Mouse (Mus musculus) cerebellum, adult 2 months (tissue): ENCODE results near the gene Tm9sf1.

ENCODE experiments used
- CTCF ChIP-seq: fragments of 200-500 bp; IDR thresholded peaks from 2 replicates; pipeline ENCODE4 v1.5.1; 2011; ENCODE audit warnings: low read depth, mild to moderate bottlenecking, control low read depth, low read length, moderate library complexity, borderline replicate concordance; ENCODE audit not compliant: insufficient read depth
- POLR2A ChIP-seq: fragments of 200-500 bp; IDR thresholded peaks from 2 replicates; pipeline ENCODE4 v1.6.1; 2011; ENCODE audit warnings: low read length, control low read depth, borderline replicate concordance; ENCODE audit not compliant: insufficient read depth

DNA sequence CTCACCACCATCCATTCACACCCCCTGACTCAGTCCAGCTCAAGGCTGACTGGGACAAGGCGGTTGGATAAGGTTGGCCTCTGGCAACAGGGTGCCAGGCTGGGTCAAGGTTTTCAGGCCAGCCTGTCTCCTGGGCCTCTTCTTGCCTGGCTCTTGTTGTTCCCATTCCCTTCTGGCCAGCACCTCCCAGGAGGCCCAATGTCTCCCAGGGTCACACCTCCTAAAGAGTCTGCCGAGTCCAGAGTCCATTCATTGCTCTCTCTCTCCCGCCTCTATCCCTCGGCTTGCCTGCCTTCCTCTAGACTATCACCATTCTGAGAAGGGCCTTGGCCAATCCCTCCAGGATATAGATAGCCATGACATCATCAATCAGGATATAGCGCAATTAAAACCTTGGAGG, 14.4 kb upstream of the Tm9sf1 start:
- TF ChIP-seq POLR2A (no peak), CTCF (no peak)
